Mouse (Mus musculus): ENCODE measurements at regions not wholly inside any gene's neighbourhood (a gene's known extent, or its start where the extent isn't known, plus 50 kb on each side); places are given as distances from the start of the nearest gene placed in this dataset.

GRCm38 (mm10) chr7:37324653-37325052, 448.8 kb downstream of the Zfp536 start:
- no peaks in the 10 kb centered on the region for H3K4me1 ChIP-seq (ENCODE audit: control insufficient read depth, insufficient read depth, low read length)
- H3K36me3 ChIP-seq (ENCODE audit: control insufficient read depth, insufficient read depth, low read length) = no peaks in the 10 kb centered on the region
- H3K27ac ChIP-seq (ENCODE audit: insufficient read depth, low read depth, low read length) = no peak overlapping the region
- H3K27me3 ChIP-seq (replicated peaks; ENCODE audit: control insufficient read depth, insufficient read depth, low read length) = no peaks in the 10 kb centered on the region
- TF ChIP-seq POLR2A (IDR thresholded peaks at IDR 0.05; ENCODE audit: low read depth, low read length) (no peak), CTCF (conservative IDR thresholded peaks at IDR 0.05; ENCODE audit: insufficient read depth, insufficient read length, low read depth, low read length) (no peak)
- no peak overlapping the region for H3K4me3 ChIP-seq (ENCODE audit: insufficient read depth, low read depth, low read length)
- WGBS = 94% methylated on average over 7 of the region's 7 CpGs
- DNase-seq = no peak

- Histone ChIP-seq H3K4me1 (ENCODE audit: control insufficient read depth, insufficient read depth, low read length) (no peaks in the 10 kb centered on the region), H3K36me3 (ENCODE audit: control insufficient read depth, insufficient read depth, low read length) (no peaks in the 10 kb centered on the region), H3K4me3 (ENCODE audit: insufficient read depth, low read depth, low read length) (no peak overlapping the region), H3K27ac (ENCODE audit: insufficient read depth, low read depth, low read length) (no peak overlapping the region), H3K27me3 (replicated peaks; ENCODE audit: control insufficient read depth, insufficient read depth, low read length) (no peaks in the 10 kb centered on the region)
- TF ChIP-seq CTCF (conservative IDR thresholded peaks at IDR 0.05; ENCODE audit: insufficient read depth, insufficient read length, low read depth, low read length) = no peak
- no peak for TF ChIP-seq POLR2A (IDR thresholded peaks at IDR 0.05; ENCODE audit: low read depth, low read length)
- WGBS = 56% methylated on average over 16 of the region's 16 CpGs
- DNase-seq = no peak
Measured at GRCm38 (mm10) chr7:37333451-37333850, 440.0 kb downstream of the Zfp536 start.

GRCm38 (mm10) chr7:37335212-37335611, 438.2 kb downstream of the Zfp536 start:
- no peaks in the 10 kb centered on the region for H3K36me3 ChIP-seq (ENCODE audit: control insufficient read depth, insufficient read depth, low read length)
- 66% methylated on average over 7 of the region's 7 CpGs for WGBS
- no peak for DNase-seq
- TF ChIP-seq POLR2A (IDR thresholded peaks at IDR 0.05; ENCODE audit: low read depth, low read length) (no peak), CTCF (conservative IDR thresholded peaks at IDR 0.05; ENCODE audit: insufficient read depth, insufficient read length, low read depth, low read length) (no peak)
- no peaks in the 10 kb centered on the region for H3K4me1 ChIP-seq (ENCODE audit: control insufficient read depth, insufficient read depth, low read length)
- H3K4me3 ChIP-seq (ENCODE audit: insufficient read depth, low read depth, low read length) = no peak overlapping the region
- no peaks in the 10 kb centered on the region for H3K27me3 ChIP-seq (replicated peaks; ENCODE audit: control insufficient read depth, insufficient read depth, low read length)
- H3K27ac ChIP-seq (ENCODE audit: insufficient read depth, low read depth, low read length) = no peak overlapping the region

GRCm38 (mm10) chr7:37336171-37336850, 437.1 kb downstream of the Zfp536 start:
- H3K27ac ChIP-seq (ENCODE audit: insufficient read depth, low read depth, low read length) = no peak overlapping the region
- H3K27me3 ChIP-seq (replicated peaks; ENCODE audit: control insufficient read depth, insufficient read depth, low read length) = no peaks in the 10 kb centered on the region
- H3K36me3 ChIP-seq (ENCODE audit: control insufficient read depth, insufficient read depth, low read length) = no peaks in the 10 kb centered on the region
- no peak overlapping the region for H3K4me3 ChIP-seq (ENCODE audit: insufficient read depth, low read depth, low read length)
- whole genome bisulfite sequencing = 17% methylated on average over 12 of the region's 12 CpGs
- DNase-seq = no peak
- H3K4me1 ChIP-seq (ENCODE audit: control insufficient read depth, insufficient read depth, low read length) = no peaks in the 10 kb centered on the region
- TF ChIP-seq POLR2A (IDR thresholded peaks at IDR 0.05; ENCODE audit: low read depth, low read length) (no peak), CTCF (conservative IDR thresholded peaks at IDR 0.05; ENCODE audit: insufficient read depth, insufficient read length, low read depth, low read length) (no peak)

- Histone ChIP-seq H3K27ac (ENCODE audit: insufficient read depth, low read depth, low read length) (no peak overlapping the region), H3K4me1 (ENCODE audit: control insufficient read depth, insufficient read depth, low read length) (no peaks in the 10 kb centered on the region), H3K4me3 (ENCODE audit: insufficient read depth, low read depth, low read length) (no peak overlapping the region), H3K27me3 (replicated peaks; ENCODE audit: control insufficient read depth, insufficient read depth, low read length) (no peaks in the 10 kb centered on the region), H3K36me3 (ENCODE audit: control insufficient read depth, insufficient read depth, low read length) (no peaks in the 10 kb centered on the region)
- 4% methylated on average over 28 of the region's 28 CpGs for WGBS
- TF ChIP-seq CTCF (conservative IDR thresholded peaks at IDR 0.05; ENCODE audit: insufficient read depth, insufficient read length, low read depth, low read length) (no peak), POLR2A (IDR thresholded peaks at IDR 0.05; ENCODE audit: low read depth, low read length) (no peak)
- no peak for DNase-seq
Measured at GRCm38 (mm10) chr7:37336851-37337531, 436.4 kb downstream of the Zfp536 start.

GRCm38 (mm10) chr7:37337616-37338015, 435.8 kb downstream of the Zfp536 start:
- no peak for TF ChIP-seq CTCF (conservative IDR thresholded peaks at IDR 0.05; ENCODE audit: insufficient read depth, insufficient read length, low read depth, low read length)
- TF ChIP-seq POLR2A (IDR thresholded peaks at IDR 0.05; ENCODE audit: low read depth, low read length) = no peak
- H3K4me1 ChIP-seq (ENCODE audit: control insufficient read depth, insufficient read depth, low read length) = no peaks in the 10 kb centered on the region
- no peaks in the 10 kb centered on the region for H3K27me3 ChIP-seq (replicated peaks; ENCODE audit: control insufficient read depth, insufficient read depth, low read length)
- H3K27ac ChIP-seq (ENCODE audit: insufficient read depth, low read depth, low read length) = no peak overlapping the region
- H3K36me3 ChIP-seq (ENCODE audit: control insufficient read depth, insufficient read depth, low read length) = no peaks in the 10 kb centered on the region
- 36% methylated on average over 11 of the region's 11 CpGs for WGBS
- no peak overlapping the region for H3K4me3 ChIP-seq (ENCODE audit: insufficient read depth, low read depth, low read length)
- DNase-seq = no peak

- 15% methylated on average over 11 of the region's 11 CpGs for WGBS
- TF ChIP-seq POLR2A (IDR thresholded peaks at IDR 0.05; ENCODE audit: low read depth, low read length) (no peak), CTCF (conservative IDR thresholded peaks at IDR 0.05; ENCODE audit: insufficient read depth, insufficient read length, low read depth, low read length) (no peak)
- no peaks in the 10 kb centered on the region for H3K27me3 ChIP-seq (replicated peaks; ENCODE audit: control insufficient read depth, insufficient read depth, low read length)
- no peak overlapping the region for H3K4me3 ChIP-seq (ENCODE audit: insufficient read depth, low read depth, low read length)
- H3K4me1 ChIP-seq (ENCODE audit: control insufficient read depth, insufficient read depth, low read length) = no peaks in the 10 kb centered on the region
- H3K27ac ChIP-seq (ENCODE audit: insufficient read depth, low read depth, low read length) = no peak overlapping the region
- H3K36me3 ChIP-seq (ENCODE audit: control insufficient read depth, insufficient read depth, low read length) = no peaks in the 10 kb centered on the region
- no peak for DNase-seq
Measured at GRCm38 (mm10) chr7:37338067-37338501, 435.4 kb downstream of the Zfp536 start.

Data from kidney, adult 2 months (tissue).